Mouse (Mus musculus) embryo, embryonic 11.5 days (tissue): ENCODE data around the gene Dock1.

Source experiments
- DNase-seq: peaks from one replicate; pipeline ENCODE4 v3.0.0-alpha.2; 2012; ENCODE audit warnings: low read depth, low spot score

Gene Dock1

GRCm38 (mm10) chr7:135150926-135151325, 480.5 kb downstream of the Dock1 start:
- DNase-seq, result no peak

- DNase-seq, result no peak
These were observed 487.1 kb downstream of the Dock1 start for GRCm38 (mm10) chr7:135157571-135157970.

GRCm38 (mm10) chr7:135158381-135158780, 487.9 kb downstream of the Dock1 start:
- DNase-seq, result no peak

GRCm38 (mm10) chr7:135159606-135160005, 489.2 kb downstream of the Dock1 start:
- DNase-seq, result no peak

- DNase-seq, result peak; percentile 49
These were observed 494.7 kb downstream of the Dock1 start for GRCm38 (mm10) chr7:135165155-135165554.

- no peak for DNase-seq
These were observed 499.5 kb downstream of the Dock1 start for GRCm38 (mm10) chr7:135169936-135170335.

GRCm38 (mm10) chr7:135172219-135172618, 501.8 kb downstream of the Dock1 start:
- DNase-seq, result no peak

- DNase-seq, result no peak
These were observed 523.7 kb downstream of the Dock1 start for GRCm38 (mm10) chr7:135194190-135194589.

GRCm38 (mm10) chr7:135195631-135196030, 525.2 kb downstream of the Dock1 start:
- no peak for DNase-seq

- no peak for DNase-seq
These were observed 526.4 kb downstream of the Dock1 start for GRCm38 (mm10) chr7:135196828-135197227.

- DNase-seq, result no peak
These were observed 533.5 kb downstream of the Dock1 start for GRCm38 (mm10) chr7:135203920-135204319.

- no peak for DNase-seq
These were observed 534.7 kb downstream of the Dock1 start for GRCm38 (mm10) chr7:135205111-135205510.

- DNase-seq, result no peak
These were observed 538.6 kb downstream of the Dock1 start for GRCm38 (mm10) chr7:135208947-135209567.

GRCm38 (mm10) chr7:135210296-135210695, 539.8 kb downstream of the Dock1 start:
- DNase-seq, result no peak

GRCm38 (mm10) chr7:135210831-135211230, 540.4 kb downstream of the Dock1 start:
- DNase-seq, result no peak

- DNase-seq, result no peak
These were observed 542.1 kb downstream of the Dock1 start for GRCm38 (mm10) chr7:135212505-135212904.

- no peak for DNase-seq
These were observed 551.0 kb downstream of the Dock1 start for GRCm38 (mm10) chr7:135221475-135221874.
